Mouse (Mus musculus) cerebellum, postnatal 4 days (tissue): ENCODE results near the gene Grk3.
A peak's percentile ranks its signal among the peaks of the same experiment; 100 is the strongest.

Source experiments
- DNase-seq, 2 experiments: peaks; one replicate each; pipeline ENCODE4 v3.0.0; 2022; ENCODE audit warnings: low spot score in 2 of 2, mixed read lengths in 1 of 2

Gene Grk3

DNA sequence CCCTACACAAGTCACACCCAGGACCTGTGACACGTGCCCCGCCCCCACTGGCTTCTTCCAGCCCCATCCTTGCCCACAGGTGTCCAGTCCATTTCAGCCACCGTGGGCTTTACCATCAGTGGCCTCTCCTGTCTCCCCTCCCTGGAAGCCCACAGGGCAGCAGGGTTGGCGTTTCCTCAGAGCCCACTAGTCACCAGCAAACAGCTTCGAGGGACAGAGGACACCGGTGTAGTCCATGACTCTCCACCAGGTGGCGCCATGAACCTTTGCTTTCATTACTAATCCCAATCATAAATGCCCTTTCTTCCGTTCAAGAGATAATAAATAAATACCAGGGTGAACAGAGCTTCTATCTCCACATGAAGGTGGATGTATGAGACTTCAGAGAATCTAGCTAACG, 144.9 kb downstream of the Grk3 start:
- peak; percentile 75 to 86 for DNase-seq

DNA sequence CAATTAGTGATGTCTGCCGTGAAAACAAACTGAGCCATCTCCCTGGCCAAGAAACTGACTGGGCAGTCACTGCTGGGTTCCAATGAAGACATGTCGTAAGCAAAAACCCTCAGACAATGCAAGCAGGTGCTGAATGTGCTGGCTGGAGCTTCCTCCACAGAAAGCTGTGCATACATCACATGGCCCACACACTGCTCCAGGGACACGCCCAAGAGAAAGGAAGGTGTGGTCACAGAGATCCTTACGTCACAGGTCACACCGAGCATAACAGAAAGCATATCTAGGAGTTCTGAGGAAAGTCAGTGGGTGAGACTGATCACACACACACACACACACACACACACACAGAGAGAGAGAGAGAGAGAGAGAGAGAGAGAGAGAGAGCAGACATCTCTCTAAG, 147.0 kb downstream of the Grk3 start:
- DNase-seq, result no peak

DNA sequence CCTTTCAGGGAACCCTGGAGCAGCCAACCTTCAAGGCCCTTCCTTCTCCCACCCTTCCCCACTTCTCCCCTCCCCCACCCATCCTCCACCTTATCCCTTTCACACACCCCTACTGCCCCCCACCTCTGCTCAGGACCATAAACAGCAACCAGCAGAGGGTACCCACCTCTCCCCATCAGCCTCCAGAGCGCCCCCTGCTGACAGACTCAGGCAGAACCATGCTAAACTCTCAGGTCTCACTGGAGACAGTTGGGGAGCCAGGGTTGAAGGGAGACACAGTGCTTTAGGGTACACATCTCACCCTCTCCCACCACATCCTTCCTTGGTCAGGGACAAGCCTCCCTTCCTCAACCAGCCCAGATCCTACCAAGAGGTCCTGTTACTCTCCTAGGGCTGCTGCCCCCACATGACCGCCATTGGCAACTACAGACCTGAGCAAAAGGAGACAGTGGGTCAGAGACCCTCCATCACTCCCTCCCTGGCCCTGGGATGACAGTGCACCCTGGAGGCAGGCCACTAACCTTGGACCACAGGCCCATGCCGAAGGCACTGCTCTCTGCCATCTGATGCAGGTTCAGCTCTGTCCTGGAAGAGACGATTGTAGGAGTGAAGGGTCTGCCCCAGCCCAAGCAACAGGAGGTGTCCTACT, 150.7 kb downstream of the Grk3 start:
- peak in 1 of 2 experiments; percentile 62 for DNase-seq
